Mouse (Mus musculus) 416B (cell line): ENCODE measurements around the gene Alb.

Experiments
- DNase-seq: peaks from one replicate; pipeline ENCODE4 v3.0.0; 2011; ENCODE audit warnings: low read depth

Alb gene

GRCm38 (mm10) chr5:90492440-90492839 is 31.7 kb downstream of the Alb start:
- DNase-seq = no peak

GRCm38 (mm10) chr5:90494308-90494707 is 33.6 kb downstream of the Alb start:
- no peak for DNase-seq

GRCm38 (mm10) chr5:90499509-90499908 is 38.8 kb downstream of the Alb start:
- DNase-seq = no peak

- peak; percentile 75 for DNase-seq
Measured at GRCm38 (mm10) chr5:90500714-90501113, 40.0 kb downstream of the Alb start.

DNA sequence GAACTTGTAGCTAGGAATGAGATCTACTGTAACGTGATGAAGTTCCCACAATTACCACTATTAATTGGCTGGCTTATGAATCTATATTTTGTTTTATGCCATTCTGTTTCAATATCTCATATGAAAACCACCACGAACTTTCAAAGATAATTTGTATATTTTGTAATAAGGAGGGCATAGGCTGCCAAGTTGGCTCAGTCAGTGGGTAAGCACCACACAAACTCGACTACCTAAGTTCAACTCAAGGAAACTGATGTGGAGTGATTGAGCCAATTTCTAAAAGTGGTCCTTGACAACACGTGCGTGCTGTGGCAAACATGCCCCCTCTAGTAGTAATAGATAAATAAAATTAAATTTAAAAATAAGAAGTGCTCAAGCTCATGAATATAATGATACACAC is 41.1 kb downstream of the Alb start:
- DNase-seq = no peak

GRCm38 (mm10) chr5:90504742-90505141 is 44.0 kb downstream of the Alb start:
- peak; percentile 92 for DNase-seq

- DNase-seq = no peak
Measured at GRCm38 (mm10) chr5:90506507-90506906, 45.8 kb downstream of the Alb start.

DNA sequence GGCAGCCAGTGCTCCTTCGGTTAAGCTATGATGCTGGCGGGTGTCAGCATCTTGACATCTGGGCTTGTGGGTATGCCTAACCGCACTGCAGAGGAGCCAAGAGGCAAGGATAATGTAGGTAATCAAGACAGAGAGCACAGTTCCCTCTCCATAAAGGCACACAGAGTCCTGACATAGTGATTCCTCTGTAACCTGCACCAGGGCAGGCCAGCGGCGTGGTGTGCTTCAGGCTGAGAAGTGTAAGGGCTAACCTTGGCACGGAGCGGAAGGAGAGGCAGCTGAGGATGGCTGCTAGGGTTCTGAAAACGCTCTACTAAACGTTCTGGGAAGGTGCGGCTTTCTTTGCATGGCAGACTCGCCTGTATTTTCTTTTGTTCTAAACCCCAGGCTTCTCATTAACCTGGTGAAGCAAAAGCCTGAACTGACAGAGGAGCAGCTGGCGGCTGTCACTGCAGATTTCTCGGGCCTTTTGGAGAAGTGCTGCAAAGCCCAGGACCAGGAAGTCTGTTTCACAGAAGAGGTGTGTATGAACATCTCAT is 46.8 kb downstream of the Alb start:
- DNase-seq = no peak

GRCm38 (mm10) chr5:90509828-90510592 is 49.3 kb downstream of the Alb start:
- no peak for DNase-seq

- DNase-seq = peak; percentile 19
Measured at GRCm38 (mm10) chr5:90512288-90512955, 51.7 kb downstream of the Alb start.

GRCm38 (mm10) chr5:90515561-90515960 is 54.9 kb downstream of the Alb start:
- no peak for DNase-seq

- no peak for DNase-seq
Measured at GRCm38 (mm10) chr5:90518356-90519100, 57.8 kb downstream of the Alb start, which contains the start of gene Afm. Afm (plus strand) TSS chr5:90518932.
